Mouse (Mus musculus): Measurements from ENCODE around the gene Mto1. TPM values are rescaled to one million over a fixed set of nuclear protein-coding genes. Genes with fewer than 3 reads are reported as not detected.
"Not testable (repeated sequence)": the region's sequence is repeated elsewhere in the genome, so short reads cannot be mapped to it uniquely, and the experiment has no call there.

Mto1 gene
- polyA plus RNA-seq, 1 experiment = 30.4 TPM

DNA sequence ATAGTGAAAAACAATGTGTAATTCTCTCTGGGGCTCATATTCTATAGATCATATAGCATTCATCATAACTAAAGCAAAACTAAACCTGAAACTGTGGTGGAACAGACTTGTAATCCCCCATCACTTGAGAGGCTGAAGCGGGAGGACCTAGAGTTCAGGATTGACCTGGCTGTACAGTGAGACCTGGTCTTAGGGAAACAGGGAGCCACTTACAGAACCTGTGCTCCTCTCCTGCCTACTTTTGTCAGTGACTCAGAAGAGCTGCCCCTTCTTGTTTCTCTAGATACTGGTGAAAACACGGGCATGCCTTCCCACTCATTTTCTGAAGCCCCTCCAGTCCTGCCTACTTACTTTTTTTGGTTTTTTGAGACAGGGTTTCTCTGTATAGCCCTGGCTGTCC lies 26.3 kb downstream of the Mto1 start:
- no peak overlapping the region for H3K27ac ChIP-seq (ENCODE audit: insufficient read depth, low read length)
- H3K4me1 ChIP-seq (ENCODE audit: control insufficient read depth, insufficient read depth, low read length) = peaks cover 2% of the 10 kb centered on the region; the same call in 1 of the 2 replicates
- TF ChIP-seq POLR2A (IDR thresholded peaks at IDR 0.05; ENCODE audit: extremely low read depth, insufficient read depth, low read length) (no peak), CTCF (IDR thresholded peaks at IDR 0.05; ENCODE audit: extremely low read depth, insufficient read depth, low read length) (no peak)
- H3K4me3 ChIP-seq (ENCODE audit: insufficient read depth, low read length) = no peak overlapping the region

DNA sequence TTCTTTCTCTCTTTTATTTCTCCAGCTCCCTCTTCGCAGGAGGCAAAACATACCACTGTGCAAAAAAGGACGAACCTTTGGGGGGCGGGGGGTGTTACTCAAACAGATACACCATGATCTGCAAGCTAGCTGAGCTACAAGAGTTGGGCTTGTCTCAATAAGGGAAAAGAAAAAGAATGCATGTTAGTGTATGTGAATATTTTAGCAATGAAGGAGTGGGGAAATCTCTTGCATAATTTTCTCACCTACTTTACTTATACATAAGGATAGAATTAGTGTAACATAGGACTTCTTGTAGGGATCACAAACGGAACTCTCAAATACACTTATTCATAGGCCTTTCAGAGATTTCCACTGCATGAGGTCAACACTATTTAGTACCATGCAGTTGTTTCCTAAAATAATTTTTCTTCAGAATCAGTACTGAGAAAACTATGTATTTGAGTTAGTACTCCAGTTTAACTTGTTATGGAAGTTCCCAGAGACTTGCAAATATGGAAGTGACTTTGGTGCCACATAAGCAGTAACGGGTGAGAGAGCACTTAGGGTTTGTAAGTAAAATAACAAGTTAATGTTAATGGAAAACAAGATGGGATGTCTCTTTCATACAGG lies 26.9 kb downstream of the Mto1 start:
- H3K27ac ChIP-seq (ENCODE audit: insufficient read depth, low read length) = no peak overlapping the region
- H3K4me1 ChIP-seq (ENCODE audit: control insufficient read depth, insufficient read depth, low read length) = peaks cover 2% of the 10 kb centered on the region; the same call in 1 of the 2 replicates
- H3K4me3 ChIP-seq (ENCODE audit: insufficient read depth, low read length) = no peak overlapping the region
- no peak for TF ChIP-seq POLR2A (IDR thresholded peaks at IDR 0.05; ENCODE audit: extremely low read depth, insufficient read depth, low read length)
- no peak for TF ChIP-seq CTCF (IDR thresholded peaks at IDR 0.05; ENCODE audit: extremely low read depth, insufficient read depth, low read length)

DNA sequence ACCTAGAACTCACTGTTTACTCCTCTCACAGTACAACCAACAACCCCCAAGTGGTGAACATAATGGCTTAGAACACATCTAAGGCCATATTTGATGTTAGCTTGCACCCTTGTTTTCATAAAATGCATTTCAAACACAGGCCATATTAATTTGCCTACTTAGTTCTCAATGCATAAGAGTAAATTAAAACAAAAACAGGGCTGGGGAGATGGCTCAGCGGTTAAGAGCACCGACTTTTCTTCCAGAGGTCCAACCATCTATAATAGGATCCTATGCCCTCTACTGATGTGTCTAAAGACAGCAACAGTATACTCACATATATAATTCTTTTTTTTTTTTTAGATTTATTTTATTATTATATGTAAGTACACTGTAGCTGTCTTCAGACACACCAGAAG lies 27.4 kb downstream of the Mto1 start:
- H3K27ac ChIP-seq (ENCODE audit: insufficient read depth, low read length) = no peak overlapping the region
- peaks cover 2% of the 10 kb centered on the region; the same call in 1 of the 2 replicates for H3K4me1 ChIP-seq (ENCODE audit: control insufficient read depth, insufficient read depth, low read length)
- TF ChIP-seq CTCF (IDR thresholded peaks at IDR 0.05; ENCODE audit: extremely low read depth, insufficient read depth, low read length) (no peak), POLR2A (IDR thresholded peaks at IDR 0.05; ENCODE audit: extremely low read depth, insufficient read depth, low read length) (no peak)
- no peak overlapping the region for H3K4me3 ChIP-seq (ENCODE audit: insufficient read depth, low read length)

DNA sequence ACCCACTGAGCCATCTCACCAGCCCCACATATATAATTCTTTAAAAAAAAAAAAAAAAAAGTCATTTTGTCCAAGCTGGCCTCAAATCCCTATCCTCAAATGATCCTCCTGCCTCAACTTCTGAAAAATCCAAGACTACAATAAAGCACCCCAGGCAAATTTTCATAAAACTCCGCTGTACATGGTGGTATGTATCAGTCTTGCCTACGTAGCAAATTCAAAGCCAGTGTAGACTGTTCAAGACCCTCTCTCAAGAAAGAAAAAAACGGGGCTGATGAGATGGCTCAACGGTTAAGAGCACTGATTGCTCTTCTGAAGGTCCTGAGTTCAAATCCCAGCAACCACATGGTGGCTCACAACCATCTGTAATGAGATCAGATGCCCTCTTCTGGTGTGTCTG lies 27.9 kb downstream of the Mto1 start:
- no peak overlapping the region for H3K4me3 ChIP-seq (ENCODE audit: insufficient read depth, low read length)
- no peak overlapping the region for H3K27ac ChIP-seq (ENCODE audit: insufficient read depth, low read length)
- TF ChIP-seq CTCF (IDR thresholded peaks at IDR 0.05; ENCODE audit: extremely low read depth, insufficient read depth, low read length) = no peak
- no peak for TF ChIP-seq POLR2A (IDR thresholded peaks at IDR 0.05; ENCODE audit: extremely low read depth, insufficient read depth, low read length)
- peaks cover 2% of the 10 kb centered on the region; the same call in 1 of the 2 replicates for H3K4me1 ChIP-seq (ENCODE audit: control insufficient read depth, insufficient read depth, low read length)

DNA sequence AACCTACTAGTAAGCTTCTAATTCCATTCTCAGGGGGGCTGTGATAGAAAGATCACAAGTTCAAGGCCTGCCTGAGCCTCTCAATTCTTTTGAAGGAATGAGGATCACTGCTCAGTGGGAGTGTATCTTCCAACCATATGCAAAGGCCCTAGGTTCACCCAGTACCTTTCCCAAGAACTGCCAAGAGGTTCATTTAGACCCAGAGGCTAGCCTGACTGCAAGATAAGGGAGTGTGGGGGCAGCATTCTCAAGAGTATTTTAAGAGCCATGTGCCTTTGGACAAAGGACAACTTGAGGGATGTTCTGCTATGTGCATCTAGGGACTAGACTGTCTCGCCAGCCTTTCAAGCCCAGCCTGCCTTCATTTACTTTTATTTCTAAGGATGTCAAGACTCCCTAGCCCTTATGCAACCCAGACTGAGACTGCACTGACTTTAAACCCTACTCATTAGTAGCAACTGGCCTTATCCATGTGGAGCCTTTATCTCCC lies 28.6 kb downstream of the Mto1 start:
- no peak overlapping the region for H3K27ac ChIP-seq (ENCODE audit: insufficient read depth, low read length)
- peaks cover 2% of the 10 kb centered on the region; the same call in 1 of the 2 replicates for H3K4me1 ChIP-seq (ENCODE audit: control insufficient read depth, insufficient read depth, low read length)
- TF ChIP-seq POLR2A (IDR thresholded peaks at IDR 0.05; ENCODE audit: extremely low read depth, insufficient read depth, low read length) (no peak; the same call in none of the 2 replicates), CTCF (IDR thresholded peaks at IDR 0.05; ENCODE audit: extremely low read depth, insufficient read depth, low read length) (no peak)
- no peak overlapping the region for H3K4me3 ChIP-seq (ENCODE audit: insufficient read depth, low read length)

DNA sequence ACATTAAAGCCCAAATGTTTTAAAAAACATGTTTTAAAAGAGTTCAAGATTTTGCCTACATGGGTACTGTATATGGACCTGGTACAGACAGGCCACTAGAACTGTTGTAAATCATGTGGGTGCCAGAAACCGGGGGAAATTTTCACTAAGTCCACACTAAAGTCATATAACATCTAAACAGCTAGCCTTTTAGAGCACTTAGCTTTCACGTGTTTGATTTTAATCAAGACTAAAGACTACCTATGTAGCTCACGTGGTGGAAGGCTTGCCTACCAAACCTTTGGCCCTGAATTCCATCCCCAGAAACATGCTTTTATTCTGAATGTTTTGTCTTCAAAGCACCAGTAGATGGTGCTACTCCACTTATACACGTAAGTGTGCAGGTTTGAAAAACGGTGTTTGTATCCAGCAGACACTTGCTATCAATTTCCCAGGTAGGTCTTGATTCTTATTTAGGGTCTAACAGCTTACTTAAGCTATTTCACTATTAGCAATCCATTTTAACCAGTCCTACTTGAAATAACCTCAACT lies 29.1 kb downstream of the Mto1 start:
- H3K4me1 ChIP-seq (ENCODE audit: control insufficient read depth, insufficient read depth, low read length) = peaks cover 2% of the 10 kb centered on the region; the same call in 1 of the 2 replicates
- no peak overlapping the region for H3K4me3 ChIP-seq (ENCODE audit: insufficient read depth, low read length)
- H3K27ac ChIP-seq (ENCODE audit: insufficient read depth, low read length) = no peak overlapping the region
- TF ChIP-seq CTCF (IDR thresholded peaks at IDR 0.05; ENCODE audit: extremely low read depth, insufficient read depth, low read length) = peak; percentile 33; the same call in 1 of the 2 replicates
- TF ChIP-seq POLR2A (IDR thresholded peaks at IDR 0.05; ENCODE audit: extremely low read depth, insufficient read depth, low read length) = no peak; the same call in 1 of the 2 replicates

DNA sequence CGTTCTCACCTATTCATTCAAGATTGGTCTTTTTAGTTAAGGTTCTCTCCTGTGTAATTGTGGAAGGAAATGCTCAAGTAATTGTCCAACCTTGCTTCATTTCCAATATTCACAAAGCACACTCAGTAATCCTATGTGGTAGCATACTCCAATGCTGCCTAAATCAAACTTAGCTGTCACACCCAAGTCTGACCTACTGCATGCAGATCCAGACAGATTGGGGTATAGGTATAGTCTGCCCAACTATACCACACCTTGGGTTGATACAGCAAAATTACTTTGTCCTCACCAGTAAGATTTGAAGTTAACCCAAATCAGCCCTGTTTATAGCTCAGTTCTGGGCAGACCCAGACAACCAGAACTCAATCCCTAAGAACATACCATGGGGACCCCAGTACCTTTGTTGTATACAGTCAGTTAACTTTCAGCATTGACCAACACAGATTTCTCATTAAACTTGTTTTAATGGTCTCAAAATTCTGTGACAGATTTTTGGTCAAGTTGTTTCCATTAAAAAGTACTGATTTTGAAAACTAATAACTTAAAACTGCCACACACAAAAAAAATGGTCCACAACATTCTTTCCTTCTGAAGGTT lies 30.1 kb downstream of the Mto1 start:
- not testable (repeated sequence) for H3K4me1 ChIP-seq (ENCODE audit: control insufficient read depth, insufficient read depth, low read length); H3K27ac ChIP-seq (ENCODE audit: insufficient read depth, low read length); H3K4me3 ChIP-seq (ENCODE audit: insufficient read depth, low read length)

DNA sequence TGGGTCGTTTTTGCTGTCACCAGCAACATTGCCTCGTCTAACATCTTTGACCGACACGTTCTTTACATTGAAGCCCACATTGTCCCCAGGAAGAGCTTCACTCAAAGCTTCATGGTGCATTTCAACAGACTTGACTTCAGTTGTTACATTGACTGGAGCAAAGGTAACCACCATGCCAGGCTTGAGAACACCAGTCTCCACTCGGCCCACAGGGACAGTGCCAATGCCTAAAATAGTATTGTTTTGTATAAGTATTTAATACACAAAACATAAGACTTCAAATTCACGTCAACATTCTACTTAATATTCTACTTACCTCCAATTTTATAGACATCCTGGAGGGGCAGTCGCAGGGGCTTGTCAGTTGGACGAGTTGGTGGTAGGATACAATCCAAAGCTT lies 31.3 kb downstream of the Mto1 start:
- not testable (repeated sequence) for H3K4me1 ChIP-seq (ENCODE audit: control insufficient read depth, insufficient read depth, low read length); H3K27ac ChIP-seq (ENCODE audit: insufficient read depth, low read length); H3K4me3 ChIP-seq (ENCODE audit: insufficient read depth, low read length)

DNA sequence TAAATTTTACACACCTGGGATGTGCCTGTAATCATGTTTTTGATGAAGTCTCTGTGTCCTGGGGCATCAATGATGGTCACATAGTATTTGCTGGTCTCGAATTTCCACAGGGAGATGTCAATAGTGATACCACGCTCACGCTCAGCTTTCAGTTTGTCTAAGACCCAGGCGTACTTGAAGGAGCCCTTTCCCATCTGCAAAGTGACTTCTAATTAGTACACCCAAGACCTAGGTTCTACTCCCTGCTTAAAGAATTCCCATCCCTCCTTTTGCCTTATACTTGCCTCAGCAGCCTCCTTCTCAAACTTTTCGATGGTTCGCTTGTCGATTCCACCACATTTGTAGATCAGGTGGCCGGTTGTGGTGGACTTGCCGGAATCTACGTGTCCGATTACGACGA lies 32.2 kb downstream of the Mto1 start:
- Histone ChIP-seq H3K27ac (ENCODE audit: insufficient read depth, low read length) (peak overlapping the region; percentile 88; the same call in 1 of the 2 replicates), H3K4me3 (ENCODE audit: insufficient read depth, low read length) (peak overlapping the region; percentile 80)
- H3K4me1 ChIP-seq (ENCODE audit: control insufficient read depth, insufficient read depth, low read length) = not testable (repeated sequence)

DNA sequence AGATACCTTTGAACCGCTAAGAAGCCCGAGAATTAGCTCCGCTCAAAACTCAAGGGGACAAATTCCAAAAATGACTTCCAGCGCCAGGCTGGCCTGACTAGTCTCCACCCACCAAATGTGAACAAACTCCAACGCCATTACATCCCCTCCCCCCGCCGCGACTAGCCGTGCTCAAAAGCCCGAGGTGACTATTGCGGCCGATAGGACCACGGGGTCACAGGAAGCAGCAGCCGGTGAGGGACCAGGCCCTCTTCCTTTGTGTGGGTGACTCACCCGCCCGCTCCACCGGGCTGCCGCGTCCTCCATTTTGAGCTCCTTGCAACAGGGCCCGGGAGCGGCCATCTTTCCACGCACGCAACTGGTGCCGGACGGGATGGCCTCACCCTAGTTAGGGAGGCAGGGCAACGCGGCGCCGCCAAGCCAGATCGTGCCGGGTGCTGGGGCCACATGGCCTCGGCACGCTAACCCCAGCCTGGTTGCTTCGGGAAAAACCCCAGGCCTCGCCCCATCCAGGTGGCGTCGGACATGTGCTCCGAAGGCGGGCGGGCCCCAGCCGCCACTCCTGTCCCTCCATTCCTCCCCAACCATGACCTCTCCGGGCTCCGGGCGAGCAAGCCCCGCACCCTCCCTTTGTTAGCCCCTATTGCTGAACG lies 32.8 kb downstream of the Mto1 start:
- TF ChIP-seq POLR2A (IDR thresholded peaks at IDR 0.05; ENCODE audit: extremely low read depth, insufficient read depth, low read length) = peak; percentile 22; the same call in 1 of the 2 replicates
- no peak for TF ChIP-seq CTCF (IDR thresholded peaks at IDR 0.05; ENCODE audit: extremely low read depth, insufficient read depth, low read length)
- Histone ChIP-seq H3K27ac (ENCODE audit: insufficient read depth, low read length) (peak overlapping the region; percentile 88), H3K4me1 (ENCODE audit: control insufficient read depth, insufficient read depth, low read length) (peaks cover 5% of the 10 kb centered on the region; the same call in 1 of the 2 replicates), H3K4me3 (ENCODE audit: insufficient read depth, low read length) (peak overlapping the region; percentile 80)

All from cortical plate, adult 2 months (tissue).